Mouse (Mus musculus) heart, postnatal 0 days (tissue): ENCODE data around the gene Prss30.

ENCODE experiments used
- CTCF ChIP-seq: IDR thresholded peaks from 2 replicates; pipeline ENCODE4 v1.5.1; 2016; ENCODE audit warnings: antibody characterized with exemption, control low read depth, low read depth
- EP300 ChIP-seq: IDR thresholded peaks from 2 replicates; pipeline ENCODE4 v1.6.1; 2016; ENCODE audit warnings: antibody characterized with exemption, low read depth

DNA sequence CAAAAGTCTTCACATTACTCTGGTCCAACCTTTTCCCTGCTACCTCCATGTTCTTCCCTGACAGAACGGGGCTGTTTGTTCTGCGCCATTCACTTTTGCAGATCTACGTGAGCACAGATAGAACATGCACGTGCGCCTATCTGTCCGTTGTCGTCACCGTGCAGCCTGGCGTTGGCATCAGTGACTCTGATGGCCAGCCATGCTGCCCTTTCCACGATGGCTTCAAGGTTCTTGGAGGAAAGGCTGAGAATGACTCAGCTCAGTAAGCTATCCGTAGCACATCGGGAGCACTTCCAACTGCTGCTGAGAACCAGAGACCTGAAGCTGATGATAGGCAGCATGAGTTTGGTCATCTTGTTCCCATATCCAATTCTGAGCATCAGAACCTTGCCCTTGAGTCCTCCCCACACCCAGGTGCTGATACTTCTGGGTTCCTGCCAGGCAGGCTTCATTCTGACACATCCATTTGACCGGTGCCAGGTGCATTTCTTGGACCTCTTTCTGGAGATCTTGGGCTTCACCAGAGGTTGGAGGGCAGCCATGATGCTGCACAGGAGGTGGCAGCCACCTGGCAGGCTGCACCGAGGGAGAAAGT lies 23.8 kb upstream of the Prss30 start:
- TF ChIP-seq CTCF: no peak
- no peak for TF ChIP-seq EP300
